Mouse (Mus musculus) lung, postnatal 0 days (tissue): ENCODE data around the gene Gm10031. TPM values are rescaled to one million over a fixed set of nuclear protein-coding genes. Genes with fewer than 3 reads are reported as not detected.

ENCODE experiments used
- ATAC-seq: fragments of 200-750 bp; cut with Nextera tagmentation; 2 replicates; pipeline ENCODE4 v1.8.0; 2017; ENCODE audit warnings: moderate library complexity
- DNase-seq: peaks from one replicate; pipeline ENCODE4 v3.0.0-alpha.2; 2016; ENCODE audit warnings: low spot score
- H3K27ac ChIP-seq: fragments of 300-500 bp; sonication (generic); 2 replicates; pipeline ENCODE4 v1.5.1; 2014; ENCODE audit warnings: antibody characterized with exemption, mild to moderate bottlenecking, low read length, mixed read lengths
- H3K27me3 ChIP-seq: fragments of 300-500 bp; sonication (generic); replicated peaks from 2 replicates; pipeline ENCODE4 v1.6.1; 2014; ENCODE audit warnings: low read length, mixed read lengths; ENCODE audit not compliant: insufficient read depth
- H3K36me3 ChIP-seq: fragments of 300-500 bp; sonication (generic); 2 replicates; pipeline ENCODE4 v1.6.1; 2014; ENCODE audit warnings: low read length, mixed read lengths; ENCODE audit not compliant: insufficient read depth
- H3K4me1 ChIP-seq: fragments of 300-500 bp; sonication (generic); 2 replicates; pipeline ENCODE4 v1.6.1; 2014; ENCODE audit warnings: antibody characterized with exemption, low read depth, low read length, mixed read lengths; ENCODE audit not compliant: insufficient read depth
- H3K4me2 ChIP-seq: fragments of 300-500 bp; sonication (generic); replicated peaks from 2 replicates; pipeline ENCODE4 v1.6.1; 2014; ENCODE audit warnings: low read depth, mild to moderate bottlenecking, low read length, moderate library complexity, mixed read lengths
- H3K4me3 ChIP-seq: fragments of 300-500 bp; sonication (generic); 2 replicates; pipeline ENCODE4 v1.5.1; 2014; ENCODE audit warnings: low read depth, low read length
- H3K9ac ChIP-seq: fragments of 300-500 bp; sonication (generic); replicated peaks from 2 replicates; pipeline ENCODE4 v1.6.1; 2014; ENCODE audit warnings: low read depth, mild to moderate bottlenecking
- H3K9me3 ChIP-seq: fragments of 300-500 bp; sonication (generic); 2 replicates; pipeline ENCODE4 v1.6.1; 2016; ENCODE audit warnings: low read length, mixed read lengths
- CTCF ChIP-seq: IDR thresholded peaks from 2 replicates; pipeline ENCODE4 v1.5.1; 2016; ENCODE audit warnings: antibody characterized with exemption, mild to moderate bottlenecking
- EP300 ChIP-seq: IDR thresholded peaks from 2 replicates; pipeline ENCODE4 v1.6.1; 2016; ENCODE audit warnings: antibody characterized with exemption, mild to moderate bottlenecking, control low read depth
- WGBS: fragments of 180-500 bp; shearing (Covaris S2); extraction: QIAGEN DNeasy Blood & Tissue Kit; methylation state at CpG from one replicate; pipeline ENCODE4 v1.1.7; 2014; 5-methylcytosine and 5-hydroxymethylcytosine counted together
- polyA plus RNA-seq: library from polyadenylated mRNA; unstranded; fragments of >200 nt; fragmentation: Nextera tagmentation; extraction: Ambion mirVana; gene quantifications from 2 replicates; pipeline ENCODE4 v1.2.1, GENCODE M21; 2015

The Gm10031 gene
- polyA plus RNA-seq, 1 experiment from 2014 or later: 0.26 TPM

DNA sequence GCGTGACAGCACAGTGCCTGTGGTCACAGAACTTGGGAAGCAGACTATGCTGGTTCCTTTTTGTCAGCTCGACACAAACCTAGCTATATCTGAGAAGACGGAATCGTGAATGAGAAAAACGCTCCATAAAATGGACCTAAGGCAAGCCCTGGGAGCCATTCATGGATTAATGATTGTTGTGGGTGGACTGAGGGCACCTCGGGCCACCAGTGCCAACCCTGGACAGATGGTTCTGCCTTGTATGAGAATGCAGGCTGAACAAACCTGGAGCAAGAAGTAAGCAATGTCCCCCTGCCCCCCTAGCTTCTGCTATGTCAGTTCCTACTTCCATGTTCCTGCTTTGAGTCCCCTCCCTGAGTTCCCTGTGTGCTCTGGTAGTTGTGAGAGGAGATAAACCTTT, 13.9 kb downstream of the Gm10031 start:
- Histone ChIP-seq H3K9ac (no peak overlapping the region), H3K4me1 (no peaks in the 10 kb centered on the region), H3K4me2 (no peak overlapping the region), H3K27me3 (no peaks in the 10 kb centered on the region), H3K27ac (no peak overlapping the region), H3K36me3 (no peaks in the 10 kb centered on the region), H3K4me3 (no peak overlapping the region), H3K9me3 (no peaks in the 10 kb centered on the region)
- ATAC-seq (no peak), DNase-seq (no peak)
- TF ChIP-seq CTCF: no peak
- no peak for TF ChIP-seq EP300
- 81% methylated on average over 6 of the region's 6 CpGs for WGBS

DNA sequence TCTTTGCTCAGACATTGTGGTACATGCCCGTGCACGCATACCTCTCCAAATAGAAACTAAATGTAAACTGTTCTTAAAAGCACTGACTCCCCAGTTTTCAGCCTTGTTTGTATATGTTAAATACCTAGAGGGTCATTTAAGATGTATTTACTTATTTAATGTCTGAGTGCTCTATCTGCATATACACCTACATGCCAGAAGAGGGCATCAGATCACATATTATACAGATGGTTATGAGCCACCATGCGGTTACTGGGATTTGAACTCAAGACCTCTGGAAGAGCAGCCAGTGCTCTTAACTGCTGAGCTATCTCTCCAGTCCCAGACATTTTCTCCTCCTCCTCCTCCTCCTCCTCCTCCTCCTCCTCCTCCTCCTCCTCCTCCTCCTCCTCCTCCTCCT, 14.6 kb downstream of the Gm10031 start:
- whole genome bisulfite sequencing: 64% methylated on average over 3 of the region's 3 CpGs
- TF ChIP-seq CTCF: peak; percentile 57
- TF ChIP-seq EP300: no peak
- H3K27ac ChIP-seq: no peak overlapping the region
- no peaks in the 10 kb centered on the region for H3K36me3 ChIP-seq
- DNase-seq: peak; percentile 47
- H3K27me3 ChIP-seq: no peaks in the 10 kb centered on the region
- no peaks in the 10 kb centered on the region for H3K4me1 ChIP-seq
- no peak overlapping the region for H3K9ac ChIP-seq
- no peak overlapping the region for H3K4me3 ChIP-seq
- H3K4me2 ChIP-seq: no peak overlapping the region
- H3K9me3 ChIP-seq: no peaks in the 10 kb centered on the region
- ATAC-seq: no peak

- H3K9ac ChIP-seq: no peak overlapping the region
- H3K27ac ChIP-seq: no peak overlapping the region
- no peak for TF ChIP-seq EP300
- peak; percentile 67 for TF ChIP-seq CTCF
- ATAC-seq (peak; percentile 57), DNase-seq (peak; percentile 55)
- no peaks in the 10 kb centered on the region for H3K27me3 ChIP-seq
- WGBS: 38% methylated on average over 4 of the region's 4 CpGs
- no peaks in the 10 kb centered on the region for H3K36me3 ChIP-seq
- no peak overlapping the region for H3K4me3 ChIP-seq
- H3K4me2 ChIP-seq: no peak overlapping the region
- no peaks in the 10 kb centered on the region for H3K4me1 ChIP-seq
- H3K9me3 ChIP-seq: no peaks in the 10 kb centered on the region
Measured at GRCm38 (mm10) chr1:156539787-156540560, 16.2 kb downstream of the Gm10031 start.

GRCm38 (mm10) chr1:156543999-156544398, 20.2 kb downstream of the Gm10031 start:
- no peaks in the 10 kb centered on the region for H3K4me1 ChIP-seq
- no peak overlapping the region for H3K9ac ChIP-seq
- DNase-seq (no peak), ATAC-seq (no peak)
- H3K4me2 ChIP-seq: no peak overlapping the region
- TF ChIP-seq EP300: no peak
- TF ChIP-seq CTCF: no peak
- no peaks in the 10 kb centered on the region for H3K9me3 ChIP-seq
- no peaks in the 10 kb centered on the region for H3K27me3 ChIP-seq
- H3K36me3 ChIP-seq: no peaks in the 10 kb centered on the region
- no peak overlapping the region for H3K27ac ChIP-seq
- WGBS: 17% methylated on average over 12 of the region's 12 CpGs
- H3K4me3 ChIP-seq: no peak overlapping the region

GRCm38 (mm10) chr1:156558024-156558930, 34.5 kb downstream of the Gm10031 start, which contains the start of gene Abl2:
Gene Abl2, plus strand, starts transcription at chr1:156558786.
- DNase-seq: peak; percentile 98
- peak within 1 kb of the TSS; percentile 81 for H3K4me2 ChIP-seq
- peak within 1 kb of the TSS; percentile 96 for H3K4me3 ChIP-seq
- 8% methylated on average over 50 of the region's 60 CpGs for WGBS
- ATAC-seq: peak; percentile 98
- no peaks in the 10 kb centered on the region for H3K36me3 ChIP-seq
- H3K27me3 ChIP-seq: no peaks in the 10 kb centered on the region
- no peaks in the 10 kb centered on the region for H3K9me3 ChIP-seq
- H3K9ac ChIP-seq: peak within 1 kb of the TSS; percentile 94
- peak within 1 kb of the TSS; percentile 94 for H3K27ac ChIP-seq
- TF ChIP-seq CTCF: peak; percentile 7; the same call in 1 of the 2 replicates
- no peak for TF ChIP-seq EP300
- H3K4me1 ChIP-seq: no peaks in the 10 kb centered on the region; the same call in 1 of the 2 replicates
